Mouse (Mus musculus) inflammation-experienced regulatory T-cells, adult 6 months (primary cell): ENCODE results near the gene Esp22. TPM values are rescaled to one million over a fixed set of nuclear protein-coding genes. Genes with fewer than 3 reads are reported as not detected.
"Not testable (repeated sequence)": the region's sequence is repeated elsewhere in the genome, so short reads cannot be mapped to it uniquely, and the experiment has no call there.

Source experiments
- ATAC-seq: one replicate; pipeline ENCODE4 v1.8.0; 2017
- polyA plus RNA-seq, 3 experiments: library from polyadenylated mRNA; unstranded; fragments of 100-300 nt; shearing (Covaris generic); gene quantifications; one replicate each; pipeline ENCODE4 v1.2.1; 2017

Esp22 gene
- polyA plus RNA-seq, result not detected

GRCm38 (mm10) chr17:39095034-39095433 is at the start of gene Esp22:
Gene Esp22 (plus strand): TSS chr17:39095334.
- ATAC-seq, result no peak

- ATAC-seq, result no peak
Observed at GRCm38 (mm10) chr17:39063641-39064040, 31.5 kb upstream of the Esp22 start.

- no peak for ATAC-seq
Observed at GRCm38 (mm10) chr17:39076937-39077336, 18.2 kb upstream of the Esp22 start, which contains the start of gene Esp23. Gene Esp23 (minus strand): TSS chr17:39077037.

GRCm38 (mm10) chr17:39107126-39107525 is 12.0 kb downstream of the Esp22 start:
- ATAC-seq, result not testable (repeated sequence)

GRCm38 (mm10) chr17:39129156-39129555 is 34.0 kb downstream of the Esp22 start:
- not testable (repeated sequence) for ATAC-seq

Other genes starting within 250 kb of the Esp22 start
- gene Esp24, start 58.6 kb upstream of the Esp22 start, polyA plus RNA-seq, result not detected
- not detected for gene Gm21903, start 52.0 kb upstream of the Esp22 start, polyA plus RNA-seq
- gene Esp23, start 18.3 kb upstream of the Esp22 start, polyA plus RNA-seq, result not detected